Mouse (Mus musculus): ENCODE measurements around the gene Pth2.

- TF ChIP-seq CTCF (IDR thresholded peaks at IDR 0.05; ENCODE audit: extremely low read depth, insufficient read depth, low read length) (no peak), POLR2A (IDR thresholded peaks at IDR 0.05; ENCODE audit: extremely low read depth, insufficient read depth, low read length) (no peak)
Measured at GRCm38 (mm10) chr7:45160866-45161265, 19.9 kb upstream of the Pth2 start.
